Mouse (Mus musculus): Measurements from ENCODE around the gene Cyb5d1. TPM values are rescaled to one million over a fixed set of nuclear protein-coding genes. Genes with fewer than 3 reads are reported as not detected.

The Cyb5d1 gene
- total RNA-seq, 2 experiments from 2014 or later: 32.4 to 38.9 TPM

DNA sequence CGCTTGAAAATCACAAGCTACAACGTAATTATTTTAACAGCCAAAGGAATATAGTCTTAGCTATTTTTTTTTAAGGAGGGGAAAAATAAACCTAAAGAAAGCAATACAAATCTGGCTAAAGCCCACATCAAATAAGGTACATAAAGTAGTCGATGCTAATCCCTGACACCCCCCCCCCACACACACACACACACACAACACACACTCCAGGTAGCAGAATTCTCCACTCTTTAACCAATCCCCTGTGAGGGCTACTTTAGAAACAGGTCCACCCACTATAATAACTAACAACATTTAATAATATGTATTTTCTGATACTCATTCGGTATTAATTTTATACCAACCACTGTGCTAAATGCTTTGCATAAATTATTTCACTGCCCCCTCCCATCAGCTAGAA, 21.1 kb upstream of the Cyb5d1 start:
- DNase-seq: no peak

DNA sequence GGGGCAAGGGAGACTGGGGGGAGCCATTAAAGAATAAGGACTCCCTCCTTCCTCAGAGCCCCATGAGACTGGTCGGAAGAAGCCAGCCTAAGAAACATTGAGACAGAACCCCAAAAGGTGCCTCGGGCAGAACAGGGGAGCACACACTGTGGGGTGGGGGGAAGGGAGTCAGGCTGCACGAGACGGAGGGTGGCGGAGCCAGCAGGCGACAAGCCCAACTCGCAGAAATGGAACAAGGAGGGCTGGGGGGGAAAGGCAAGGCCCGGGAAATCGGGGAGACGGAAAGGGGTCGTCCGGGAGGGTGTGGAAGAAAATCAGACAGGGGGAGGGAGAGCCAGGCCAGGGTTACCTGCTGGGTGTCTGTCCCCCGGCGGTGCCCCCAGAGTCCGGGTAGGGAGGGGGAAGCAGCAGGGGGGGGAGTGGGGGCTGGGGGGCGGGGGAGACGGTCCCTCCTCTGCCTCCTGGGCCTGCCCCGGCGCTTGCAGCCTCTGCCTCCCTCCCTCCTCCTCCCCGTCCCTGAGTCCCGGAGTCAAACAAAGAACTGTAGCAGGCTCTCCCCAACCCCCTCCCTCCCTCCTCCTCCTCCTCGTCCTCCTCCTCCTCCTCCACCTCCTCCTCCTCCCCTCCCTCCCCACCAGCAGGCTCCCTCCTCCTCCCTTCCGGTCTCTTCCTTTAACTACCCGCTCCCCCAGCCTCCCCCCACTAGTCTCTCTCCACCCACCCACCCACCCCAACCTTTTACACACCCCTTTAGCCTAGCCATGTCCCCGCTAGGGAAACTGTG, 20.4 kb upstream of the Cyb5d1 start:
- peak; percentile 77 for DNase-seq

GRCm38 (mm10) chr11:69415327-69415667, 19.9 kb upstream of the Cyb5d1 start:
- DNase-seq: peak; percentile 87

- no peak for DNase-seq
Observed at GRCm38 (mm10) chr11:69414421-69415326, 19.2 kb upstream of the Cyb5d1 start.

DNA sequence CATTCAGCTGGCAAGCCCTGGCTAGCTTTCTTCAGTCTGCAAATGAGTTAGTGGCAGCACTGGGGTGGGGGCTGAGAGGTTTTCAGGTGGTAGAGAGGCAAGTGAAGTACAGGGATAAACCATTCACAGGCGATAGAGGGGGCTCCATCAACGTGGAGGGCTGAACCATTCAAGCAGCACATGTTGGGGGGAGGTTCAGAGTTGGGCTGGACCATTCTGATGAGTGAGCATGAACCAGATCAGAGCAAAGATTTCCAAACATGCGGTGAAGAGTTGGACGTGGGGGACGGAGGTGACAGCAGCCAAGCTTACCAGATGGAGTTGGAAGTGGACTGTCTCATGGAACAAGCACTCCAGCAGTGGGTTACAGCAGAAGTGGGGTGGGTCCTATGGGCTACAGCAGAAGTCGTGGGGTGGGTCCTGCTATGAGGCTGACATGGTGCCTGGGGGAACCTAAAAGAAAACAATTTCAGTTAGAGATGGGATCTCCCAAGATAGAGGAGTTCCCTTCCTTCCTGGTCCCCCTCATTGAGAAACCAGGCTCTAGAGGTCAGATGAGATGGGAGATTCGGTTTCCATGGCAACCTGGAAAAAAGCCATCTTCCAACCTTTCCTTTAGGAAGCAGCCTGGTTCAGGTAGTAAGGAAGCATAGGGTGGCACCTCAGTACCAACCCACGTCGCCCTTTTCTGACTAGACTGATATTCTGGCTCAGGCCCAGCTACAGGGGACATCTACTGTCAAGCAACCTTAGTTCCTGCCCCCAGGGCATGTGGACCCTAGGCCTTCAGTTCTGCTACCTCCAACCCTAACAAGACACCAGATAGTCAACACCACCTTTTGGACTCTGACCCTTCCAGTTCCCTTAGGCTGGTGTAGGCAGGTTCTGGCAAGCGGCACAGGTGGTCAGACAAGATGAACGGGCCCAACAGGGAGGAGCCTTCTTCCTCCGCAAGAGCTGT, 18.1 kb upstream of the Cyb5d1 start, which contains the start of gene Kdm6b:
Gene Kdm6b (minus strand): TSS at position 455 of the 961 bp plus-strand sequence.
- DNase-seq: no peak

DNA sequence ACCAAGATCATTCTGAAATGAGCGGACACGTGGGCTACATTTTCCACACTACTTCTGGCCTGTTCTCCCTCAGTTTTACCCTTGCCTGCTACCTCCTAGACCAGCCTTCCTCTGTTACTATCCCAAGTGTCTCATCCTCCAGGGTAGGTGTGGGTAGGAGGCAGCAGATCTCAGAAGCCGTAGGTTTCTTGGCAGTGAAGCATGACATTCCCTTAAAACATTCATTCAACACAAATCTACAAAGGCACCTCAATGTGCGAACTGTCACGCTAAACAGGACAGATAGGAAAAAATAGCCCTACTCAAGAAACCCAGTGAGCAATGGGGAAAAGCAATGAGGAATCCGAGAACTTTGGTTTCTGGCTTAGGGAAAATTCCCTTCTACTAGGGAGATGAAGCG, 17.1 kb upstream of the Cyb5d1 start:
- no peak for DNase-seq

DNA sequence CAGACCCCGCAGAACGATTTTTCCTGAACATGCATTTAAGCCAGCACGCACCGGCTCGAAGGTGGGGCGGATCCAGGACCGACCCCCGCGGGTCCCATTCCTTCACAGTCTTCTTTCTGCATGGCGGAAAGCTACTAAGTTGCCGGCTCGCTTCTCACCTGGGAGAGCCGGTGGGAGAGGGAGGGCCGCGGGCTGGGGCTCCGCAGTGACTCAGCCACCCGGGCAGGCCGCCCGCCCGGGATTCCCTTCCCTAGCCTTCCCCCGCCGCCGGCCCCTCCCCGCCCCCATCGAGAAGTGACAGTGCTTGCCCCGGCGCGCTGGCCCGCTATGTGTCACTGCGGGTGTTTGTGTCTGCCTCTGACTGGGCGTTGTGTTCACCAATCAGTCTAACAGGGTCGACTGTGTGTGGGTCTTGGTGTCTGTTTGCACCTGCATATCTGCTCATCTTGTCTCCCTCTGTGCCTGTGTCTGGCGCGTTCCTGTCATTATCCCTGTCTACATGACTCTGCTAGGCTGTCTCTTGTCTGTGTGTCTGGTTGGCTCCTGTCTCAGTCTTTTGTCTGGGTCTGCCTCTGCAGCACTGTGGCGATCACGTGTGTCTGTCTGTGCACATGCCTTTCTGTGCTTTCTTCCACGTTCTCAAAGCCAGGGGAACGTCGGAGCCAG, 16.2 kb upstream of the Cyb5d1 start:
- peak; percentile 92 for DNase-seq

DNA sequence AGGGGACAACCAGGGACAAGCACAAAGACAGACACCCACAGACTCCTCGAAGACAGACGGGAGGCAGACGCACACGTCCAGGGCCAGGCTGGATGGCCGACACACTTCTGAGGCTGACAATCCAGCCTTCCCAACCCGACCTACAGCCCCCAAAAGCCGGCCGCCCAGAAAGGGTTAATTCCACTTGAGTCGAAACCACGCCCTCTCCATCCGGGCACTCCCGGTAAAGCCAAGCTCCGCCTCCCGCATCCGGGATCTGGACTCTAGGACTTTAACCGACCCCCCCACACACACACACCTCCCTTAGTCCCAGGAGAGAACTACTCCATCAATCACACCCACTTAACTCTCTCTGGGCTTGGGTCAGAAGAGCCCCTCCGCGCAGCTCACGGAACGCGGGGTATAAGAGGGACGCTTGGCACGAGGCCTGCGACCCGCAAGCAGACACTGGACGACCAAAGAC, 15.7 kb upstream of the Cyb5d1 start:
- DNase-seq: peak; percentile 98

DNA sequence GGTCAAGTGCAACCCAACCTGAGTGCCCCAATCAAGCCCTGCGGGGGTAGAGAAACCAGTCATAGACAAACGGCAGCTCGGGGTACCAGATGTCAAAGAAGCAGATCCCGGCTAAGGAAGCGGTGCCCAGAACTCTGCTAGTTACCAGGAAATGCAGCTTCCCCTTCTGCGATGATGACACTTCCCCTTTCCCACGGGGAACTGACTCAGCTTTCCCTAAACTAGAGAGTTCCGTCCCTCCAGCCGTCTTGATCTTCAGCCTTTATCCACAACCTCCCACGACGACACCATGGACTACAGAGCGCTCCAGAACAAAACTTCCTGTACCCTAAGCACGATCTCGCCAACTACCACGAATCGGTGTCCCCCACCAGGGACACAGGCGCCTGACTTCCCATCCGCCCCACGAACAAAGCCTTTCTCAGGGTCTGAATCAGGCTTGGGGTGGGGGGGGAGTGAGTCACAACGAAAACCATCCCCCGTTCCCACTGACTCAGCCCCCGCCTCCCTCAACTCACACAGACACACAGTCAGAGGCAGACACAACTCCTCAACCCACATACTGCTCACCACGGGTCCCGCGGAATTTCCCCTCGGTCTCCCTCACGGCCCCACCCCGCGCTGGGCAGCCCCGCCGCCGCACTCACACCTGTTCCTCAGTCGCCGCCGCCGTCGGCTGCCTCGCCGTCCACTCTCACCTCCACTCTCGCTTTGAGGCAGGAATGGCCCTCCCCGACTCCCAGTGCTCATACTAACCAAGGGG, 15.1 kb upstream of the Cyb5d1 start:
- DNase-seq: peak; percentile 77

GRCm38 (mm10) chr11:69410045-69410309, 14.5 kb upstream of the Cyb5d1 start:
- DNase-seq: no peak

DNA sequence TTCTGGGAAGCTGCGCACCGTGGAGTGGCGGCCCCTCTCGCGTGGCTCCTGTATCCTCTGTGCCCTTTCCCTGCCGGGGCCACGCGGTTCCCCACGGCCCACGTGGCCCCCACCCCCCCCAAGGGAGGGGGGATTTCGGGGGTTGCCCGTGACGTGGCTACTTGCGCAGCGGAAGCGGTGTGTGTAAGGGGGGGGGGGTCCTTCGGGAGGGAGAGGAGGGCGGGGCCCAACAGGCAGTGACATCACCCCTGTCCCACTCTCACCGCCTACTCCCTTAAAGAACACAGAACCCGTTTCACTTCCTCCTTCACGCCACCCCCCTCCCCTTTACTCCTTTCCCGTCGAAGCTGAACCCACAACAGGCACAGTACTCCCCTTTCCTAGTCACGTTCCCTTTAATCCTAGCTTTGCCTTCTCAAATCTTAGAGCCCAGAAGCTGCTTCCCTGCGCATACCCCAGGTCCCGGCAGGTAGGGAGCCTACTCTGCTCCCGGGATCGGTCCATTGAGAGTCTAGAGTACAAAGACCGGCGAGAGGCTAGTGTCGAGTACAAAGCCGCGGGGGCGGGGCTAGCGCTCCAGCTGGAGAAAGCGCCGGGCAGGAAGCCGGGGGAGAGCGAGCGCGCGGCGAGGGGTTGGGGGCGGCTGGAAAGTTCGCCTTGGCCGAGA, 14.1 kb upstream of the Cyb5d1 start:
- DNase-seq: peak; percentile 91

GRCm38 (mm10) chr11:69408541-69409377, 13.3 kb upstream of the Cyb5d1 start:
- peak; percentile 86 for DNase-seq

GRCm38 (mm10) chr11:69407724-69408004, 12.2 kb upstream of the Cyb5d1 start:
- no peak for DNase-seq

GRCm38 (mm10) chr11:69406867-69407723, 11.7 kb upstream of the Cyb5d1 start:
- DNase-seq: no peak

- DNase-seq: no peak
Observed at GRCm38 (mm10) chr11:69406282-69406681, 10.9 kb upstream of the Cyb5d1 start.

DNA sequence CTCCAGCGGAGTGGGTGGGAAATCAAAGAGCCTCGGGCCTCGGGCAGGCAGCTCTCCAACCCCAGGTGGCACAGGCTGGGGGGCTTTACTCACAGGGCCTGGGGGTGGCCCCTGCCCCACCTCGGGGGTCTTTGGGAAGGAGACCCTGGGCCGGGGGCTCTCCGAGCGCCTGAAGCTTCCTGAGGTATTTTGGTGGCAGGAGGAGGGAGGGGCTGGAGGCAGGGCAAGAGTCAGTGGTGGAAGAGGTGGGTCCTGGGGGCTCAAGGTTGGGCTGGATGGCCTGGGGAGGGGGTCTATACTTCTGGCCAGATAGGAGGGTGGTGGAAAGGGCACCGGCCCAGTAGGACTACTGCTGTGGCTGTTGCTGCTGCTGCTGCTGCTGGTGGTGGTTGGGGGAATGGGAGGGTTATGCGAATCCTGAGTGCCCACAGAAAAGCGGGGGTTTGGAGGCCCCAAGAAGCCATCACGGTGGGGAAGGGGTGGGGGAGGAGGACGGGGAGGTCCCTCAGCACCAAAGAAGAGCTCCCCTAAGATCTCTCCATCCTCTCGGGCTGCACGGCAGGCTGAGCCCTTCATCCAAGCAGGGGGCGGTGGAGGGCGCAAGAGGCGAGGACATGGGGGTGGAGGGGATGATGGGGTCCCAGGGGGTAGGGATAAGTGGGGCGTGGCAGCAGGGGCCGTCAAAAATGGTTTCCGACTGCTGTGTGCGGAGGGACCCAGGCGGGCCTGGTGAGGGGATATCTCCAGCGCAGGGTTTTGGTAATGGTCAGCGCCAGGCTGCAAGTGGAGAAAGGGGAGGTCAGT, 10.2 kb upstream of the Cyb5d1 start:
- no peak for DNase-seq

DNA sequence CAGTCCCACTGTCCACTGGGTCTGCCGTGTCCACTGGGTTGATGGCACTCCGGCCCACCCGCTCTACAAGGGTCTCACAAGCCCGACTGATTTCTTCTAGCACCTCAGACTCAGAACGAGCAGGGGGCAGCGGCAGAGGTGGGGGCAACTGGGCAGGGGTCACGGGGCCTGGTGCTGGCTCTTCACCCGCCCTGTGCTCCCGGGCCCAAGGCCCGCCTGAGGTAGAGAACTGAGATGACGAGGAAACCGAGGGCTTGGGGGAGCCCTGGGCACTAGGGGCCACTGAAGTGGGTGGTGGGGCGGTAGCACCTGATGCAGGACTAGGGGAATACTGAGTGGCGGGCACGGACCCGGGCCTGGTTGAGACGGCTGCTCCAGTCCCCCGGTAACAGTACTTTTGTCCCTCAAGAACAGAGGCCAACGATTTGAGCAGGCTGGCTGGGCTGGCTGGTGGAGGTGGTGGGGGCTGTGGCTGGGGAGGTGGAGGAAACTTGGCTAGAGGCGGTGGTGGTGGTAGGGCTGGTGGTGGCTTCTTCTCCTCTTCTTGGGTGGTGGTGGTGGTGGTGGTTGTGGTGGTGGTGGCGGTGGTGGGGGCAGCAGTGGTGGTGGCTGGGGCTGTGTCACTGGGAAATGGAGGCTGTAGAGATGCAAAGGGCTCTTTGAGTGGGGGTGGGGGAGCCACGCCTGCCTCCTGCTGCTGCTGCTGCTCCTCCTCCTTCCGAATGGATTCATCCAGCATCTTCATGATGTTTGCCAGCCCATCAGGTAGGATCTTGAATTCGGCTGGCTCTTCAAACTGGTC, 9.4 kb upstream of the Cyb5d1 start:
- no peak for DNase-seq

Data from adrenal gland, postnatal 10 days (tissue).